8 mouse cellular contexts compared by ENCODE assay signal in the genomic region with DNA sequence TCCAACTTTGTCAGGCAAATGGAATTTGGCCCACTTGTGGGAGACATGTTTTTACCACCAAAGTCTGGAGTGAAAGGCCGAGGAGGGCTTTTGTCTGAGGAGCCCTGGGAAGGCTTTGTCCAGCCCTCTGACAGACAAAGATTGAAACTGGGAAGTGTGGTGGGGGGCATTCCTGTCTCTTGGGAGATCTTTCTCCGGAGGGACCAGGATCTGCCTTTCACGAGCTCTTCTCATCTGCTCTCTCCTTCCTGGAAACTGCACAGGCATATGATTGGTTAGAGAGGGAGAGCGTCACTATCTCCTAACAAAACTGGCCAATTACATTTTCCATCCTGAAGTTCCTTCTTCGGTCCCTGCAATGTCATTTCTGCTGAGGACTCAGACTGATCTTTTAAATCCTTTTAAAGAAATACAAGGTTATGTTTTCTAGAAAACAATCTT. TPM values are rescaled to one million over a fixed set of nuclear protein-coding genes. Genes with fewer than 3 reads are reported as not detected.
DNase-seq lines count a peak whose midpoint lies in the region; ATAC-seq and TF ChIP-seq lines count a peak whose summit lies in the region.

No protein-coding gene starts in this region.

- peak; percentile 81 for ATAC-seq in forebrain, embryonic 16.5 days
- peak; percentile 82 for ATAC-seq in midbrain, embryonic 11.5 days (ENCODE audit: low FRiP score)

- H3K9me3 ChIP-seq in forebrain, embryonic 16.5 days (ENCODE audit: control insufficient read depth, low read length), result no peaks in the 10 kb centered on the region
- no peaks in the 10 kb centered on the region for H3K9me3 ChIP-seq in midbrain, embryonic 11.5 days (ENCODE audit: control insufficient read depth, low read length)

- no peaks in the 10 kb centered on the region for H3K36me3 ChIP-seq in heart, adult 2 months (ENCODE audit: control insufficient read depth, insufficient read depth, low read length)
- H3K36me3 ChIP-seq in forebrain, embryonic 16.5 days (ENCODE audit: control insufficient read depth, insufficient read depth), result no peaks in the 10 kb centered on the region
- H3K36me3 ChIP-seq in midbrain, embryonic 11.5 days (ENCODE audit: control insufficient read depth, insufficient read depth, low read length), result no peaks in the 10 kb centered on the region

- H3K79me2 ChIP-seq in heart, adult 2 months (replicated peaks; ENCODE audit: control insufficient read depth, insufficient read depth, low read length), result no peaks in the 10 kb centered on the region

- TF ChIP-seq EP300 in heart, adult 2 months (IDR thresholded peaks at IDR 0.05; ENCODE audit: insufficient read depth, low read depth, low read length), result no peak

- no peaks in the 10 kb centered on the region for H3K27me3 ChIP-seq in heart, adult 2 months (ENCODE audit: control insufficient read depth, insufficient read depth, low read length)
- H3K27me3 ChIP-seq in forebrain, embryonic 16.5 days (replicated peaks; ENCODE audit: control insufficient read depth, insufficient read depth, low read length), result no peaks in the 10 kb centered on the region
- no peaks in the 10 kb centered on the region for H3K27me3 ChIP-seq in midbrain, embryonic 11.5 days (ENCODE audit: control insufficient read depth, insufficient read depth, low read length)

- DNase-seq in heart, adult 2 months, result no peak
- no peak for DNase-seq in heart, postnatal 36 days
- DNase-seq in MEL-GATA-1-ER (ENCODE audit: extremely low read depth, low read depth), result peak; percentile 88
- DNase-seq in midbrain, embryonic 11.5 days (ENCODE audit: low spot score, missing footprints), result peak; percentile 89
- no peak for DNase-seq in adrenal gland, postnatal 25 days
- no peak for DNase-seq in gastrocnemius, adult 8-10 months (ENCODE audit: low spot score in 2 of 2)
- DNase-seq in layer of hippocampus, adult 9-11 months, result no peak

- H3K4me1 ChIP-seq in heart, adult 2 months (ENCODE audit: control insufficient read depth, insufficient read depth, low read length), result no peaks in the 10 kb centered on the region
- peaks cover 64% of the 10 kb centered on the region for H3K4me1 ChIP-seq in forebrain, embryonic 16.5 days (replicated peaks; ENCODE audit: control insufficient read depth, insufficient read depth, low read length)
- peaks cover 88% of the 10 kb centered on the region for H3K4me1 ChIP-seq in midbrain, embryonic 11.5 days (ENCODE audit: control insufficient read depth, insufficient read depth, low read length)

- 0 out of 2 replicates have a peak, but pooled peaks have one; percentile 19 for TF ChIP-seq POLR2A in heart, adult 2 months (IDR thresholded peaks at IDR 0.05; ENCODE audit: insufficient read depth, low read depth, low read length)

- WGBS in heart, adult 2 months, result 39% methylated on average over 5 of the region's 5 CpGs
- WGBS in forebrain, embryonic 16.5 days, result 4% methylated on average over 5 of the region's 5 CpGs
- 8% methylated on average over 5 of the region's 5 CpGs for WGBS in midbrain, embryonic 11.5 days

- no peak for TF ChIP-seq CTCF in heart, adult 2 months (IDR thresholded peaks at IDR 0.05)

- H3K4me3 ChIP-seq in heart, adult 2 months, result no peak overlapping the region
- H3K4me3 ChIP-seq in forebrain, embryonic 16.5 days (replicated peaks; ENCODE audit: low read length), result peak overlapping the region; percentile 24
- H3K4me3 ChIP-seq in midbrain, embryonic 11.5 days (ENCODE audit: low read depth, low read length), result no peak overlapping the region

- intact Hi-C loops in heart, adult 2 months (cut with DNase I), result no loop called here
- intact Hi-C loops in heart, postnatal 36 days (cut with DNase I), result no loop called here

- no peak overlapping the region for H3K27ac ChIP-seq in heart, adult 2 months
- peak overlapping the region; percentile 74 for H3K27ac ChIP-seq in forebrain, embryonic 16.5 days (ENCODE audit: low read length)
- peak overlapping the region; percentile 56 for H3K27ac ChIP-seq in midbrain, embryonic 11.5 days (ENCODE audit: low read depth, low read length)

- peak overlapping the region; percentile 51 for H3K4me2 ChIP-seq in forebrain, embryonic 16.5 days (ENCODE audit: low read length)
- H3K4me2 ChIP-seq in midbrain, embryonic 11.5 days, result peak overlapping the region; percentile 24; the same call in 1 of the 2 replicates

- H3K9ac ChIP-seq in heart, adult 2 months (ENCODE audit: low read depth, low read length), result no peak overlapping the region
- peak overlapping the region; percentile 24; the same call in 1 of the 2 replicates for H3K9ac ChIP-seq in forebrain, embryonic 16.5 days (replicated peaks; ENCODE audit: low read depth, low read length)
- H3K9ac ChIP-seq in midbrain, embryonic 11.5 days (ENCODE audit: low read length), result peak overlapping the region; percentile 40; the same call in 1 of the 2 replicates

RNA-seq across cellular contexts. Expression of a gene that starts 17.0 kb away (rescaled TPM):
- 1 to 10 TPM in 1 of 2 experiments, under 1 TPM in 1; 0.42 to 1.4 TPM for total RNA-seq in heart, adult 2 months (2021)
- polyA plus RNA-seq in heart, adult 2 months (2012; rRNA removed), result 0.61 and 0.82 TPM in 2 replicates
- total RNA-seq in heart, postnatal 36 days (2021), result 1 to 10 TPM in 1 of 2 experiments, under 1 TPM in 1; 0.81 to 1.0 TPM
- polyA plus RNA-seq in forebrain, embryonic 16.5 days (2015; fragmentation: Nextera tagmentation; extraction: Ambion mirVana), result 32.2 and 37.2 TPM in 2 replicates
- 48.9 and 54.9 TPM in 2 replicates for polyA plus RNA-seq in midbrain, embryonic 11.5 days (2014; fragmentation: Nextera tagmentation; extraction: Ambion mirVana)
- 22.0 and 25.1 TPM in 2 replicates for total RNA-seq in adrenal gland, postnatal 25 days (2021)
- total RNA-seq in gastrocnemius, adult 8-10 months (2022), result under 1 TPM; 0.27 to 0.67 (median 0.48) TPM

Comparison
In these comparisons a context has a peak if more than half of its experiments do, and no peak if none do; other contexts are left out.
1. DNase-seq: peak in MEL-GATA-1-ER (single experiment) and midbrain, embryonic 11.5 days (single experiment); none in heart, adult 2 months (0 of 2), heart, postnatal 36 days (0 of 2), adrenal gland, postnatal 25 days (single experiment), gastrocnemius, adult 8-10 months (0 of 2) and layer of hippocampus, adult 9-11 months (single experiment).